Mouse (Mus musculus): ENCODE measurements around the gene Trem1. TPM values are rescaled to one million over a fixed set of nuclear protein-coding genes. Genes with fewer than 3 reads are reported as not detected.

The Trem1 gene
- 0.30 and 0.40 TPM in 2 replicates for polyA plus RNA-seq (2015; fragmentation: Nextera tagmentation; extraction: Ambion mirVana)

DNA sequence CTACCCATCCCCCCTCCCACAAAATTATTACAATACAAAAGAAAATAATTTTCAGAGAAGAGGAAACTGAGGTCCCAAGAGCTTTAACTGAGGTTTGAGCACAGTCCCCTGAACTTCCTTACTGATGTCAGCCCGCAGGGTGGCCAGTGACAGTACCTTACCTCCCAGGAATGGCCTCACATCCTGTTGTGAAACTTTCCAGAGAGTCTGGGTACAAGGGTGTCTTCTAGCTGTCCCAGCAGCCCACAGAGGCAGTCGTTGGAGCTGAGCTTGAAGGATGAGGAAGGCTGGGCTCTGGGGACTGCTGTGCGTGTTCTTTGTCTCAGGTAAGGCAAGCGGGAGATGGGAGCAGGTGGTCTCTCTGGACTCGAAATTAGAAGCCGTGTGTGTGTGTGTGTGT is at the start of gene Trem1:
Gene Trem1, plus strand, starts transcription at position 251 of the 400 bp plus-strand sequence.
- no peak for ATAC-seq (ENCODE audit: borderline replicate concordance, extremely low read depth, low FRiP score, low TSS enrichment)
- H3K9me3 ChIP-seq = no peaks in the 10 kb centered on the region

DNA sequence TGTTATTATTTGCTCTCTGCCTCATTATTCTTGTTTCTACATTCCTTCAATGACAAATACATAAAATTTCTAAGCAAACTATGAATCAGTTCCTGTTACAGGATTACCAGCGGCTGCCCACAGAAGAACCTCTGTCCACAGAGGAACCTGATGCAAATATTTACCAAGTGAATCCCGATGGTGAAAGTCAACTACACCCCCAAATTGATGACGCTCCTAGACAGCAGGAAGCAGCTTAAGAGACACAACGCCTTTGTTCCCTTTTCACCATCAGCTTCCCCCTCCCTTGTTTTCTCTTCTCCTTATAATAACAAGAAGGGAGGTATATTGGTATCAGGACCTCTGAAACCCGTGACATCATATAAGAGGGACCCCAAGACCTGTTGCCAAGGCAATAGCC is 47.3 kb upstream of the Trem1 start:
- Histone ChIP-seq H3K9me3 (no peaks in the 10 kb centered on the region), H3K27ac (no peak overlapping the region), H3K27me3 (no peaks in the 10 kb centered on the region), H3K4me3 (no peak overlapping the region), H3K36me3 (no peaks in the 10 kb centered on the region), H3K4me1 (no peaks in the 10 kb centered on the region), H3K4me2 (no peak overlapping the region), H3K9ac (no peak overlapping the region)
- WGBS = 42% methylated on average over 5 of the region's 5 CpGs
- ATAC-seq (ENCODE audit: borderline replicate concordance, extremely low read depth, low FRiP score, low TSS enrichment) = no peak

More for the DNA sequence above, at the start of gene Trem1:
- WGBS = 72% methylated on average over 6 of the region's 6 CpGs
- no peak within 1 kb of the TSS for H3K4me3 ChIP-seq
- H3K4me2 ChIP-seq = no peak within 1 kb of the TSS
- H3K9ac ChIP-seq = no peak within 1 kb of the TSS
- H3K4me1 ChIP-seq = no peaks in the 10 kb centered on the region
- H3K36me3 ChIP-seq = no peaks in the 10 kb centered on the region
- H3K27ac ChIP-seq = no peak within 1 kb of the TSS
- H3K27me3 ChIP-seq = no peaks in the 10 kb centered on the region

DNA sequence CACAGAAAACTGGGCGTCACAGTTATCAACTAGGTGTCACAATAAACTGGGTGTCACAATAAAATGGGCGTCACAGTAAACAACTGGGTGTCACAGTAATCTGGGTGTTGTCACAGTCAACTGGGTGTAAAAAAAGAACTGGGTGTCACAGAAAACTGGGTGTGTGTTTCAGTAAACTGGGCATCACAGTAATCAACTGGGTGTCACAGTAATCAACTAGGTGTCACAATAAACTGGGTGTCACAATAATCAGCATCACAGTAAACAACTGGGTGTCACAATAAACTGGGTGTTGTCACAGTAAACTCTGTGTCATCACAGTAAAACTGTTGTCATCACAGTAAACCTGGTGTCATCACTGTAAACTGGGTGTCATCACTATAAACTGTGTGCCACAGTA is 40.2 kb upstream of the Trem1 start:
- Histone ChIP-seq H3K9ac (no peak overlapping the region), H3K4me2 (no peak overlapping the region), H3K9me3 (no peaks in the 10 kb centered on the region), H3K27me3 (no peaks in the 10 kb centered on the region), H3K36me3 (no peaks in the 10 kb centered on the region), H3K27ac (no peak overlapping the region), H3K4me3 (no peak overlapping the region), H3K4me1 (no peaks in the 10 kb centered on the region)
- WGBS = 55% methylated on average over 2 of the region's 2 CpGs
- ATAC-seq (ENCODE audit: borderline replicate concordance, extremely low read depth, low FRiP score, low TSS enrichment) = no peak

DNA sequence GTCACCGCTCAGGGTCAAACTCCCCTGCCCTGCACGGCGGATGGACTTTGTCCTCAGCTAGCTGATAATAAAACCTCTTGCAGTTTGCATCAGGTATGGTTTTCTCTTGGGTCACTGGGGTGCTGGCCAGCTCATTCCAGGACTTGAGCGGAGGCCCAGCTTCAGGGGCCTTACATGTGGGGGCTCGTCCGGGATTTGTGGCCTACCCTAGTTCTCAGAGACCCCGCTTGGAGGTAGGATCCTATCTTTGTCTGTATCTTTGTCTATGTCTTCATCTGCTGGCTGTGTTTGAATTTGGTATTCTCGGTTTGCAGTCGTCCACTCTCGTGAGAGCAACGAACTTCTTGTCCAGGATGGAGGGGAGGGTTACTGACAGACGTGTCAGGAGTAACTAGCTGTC is 29.5 kb upstream of the Trem1 start:
- no peak overlapping the region for H3K27ac ChIP-seq
- 92% methylated on average over 12 of the region's 12 CpGs for WGBS

DNA sequence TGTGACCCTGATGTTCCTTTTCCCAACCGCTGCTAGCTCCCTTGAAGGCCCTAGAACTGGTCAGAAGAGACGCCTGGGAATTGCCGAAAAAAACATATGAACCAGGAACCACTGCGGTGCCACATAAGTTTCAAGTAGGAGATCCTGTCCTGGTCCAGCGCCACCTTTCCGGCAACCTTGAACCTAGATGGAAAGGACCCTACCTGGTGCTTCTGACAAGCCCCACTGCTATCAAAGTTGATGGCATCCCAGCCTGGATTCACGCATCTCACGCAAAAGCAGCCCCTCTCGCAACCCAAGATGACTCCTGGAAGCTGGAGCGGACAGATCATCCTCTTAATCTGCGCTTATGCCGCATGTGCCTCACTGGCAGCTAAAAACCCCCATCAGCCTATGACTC is 20.0 kb upstream of the Trem1 start:
- Histone ChIP-seq H3K4me3 (no peak overlapping the region), H3K4me1 (no peaks in the 10 kb centered on the region), H3K9ac (no peak overlapping the region), H3K9me3 (no peaks in the 10 kb centered on the region), H3K36me3 (no peaks in the 10 kb centered on the region), H3K27ac (no peak overlapping the region), H3K27me3 (no peaks in the 10 kb centered on the region), H3K4me2 (no peak overlapping the region)
- no peak for ATAC-seq (ENCODE audit: borderline replicate concordance, extremely low read depth, low FRiP score, low TSS enrichment)
- WGBS = 93% methylated on average over 12 of the region's 12 CpGs

More for the DNA sequence above, 29.5 kb upstream of the Trem1 start:
- Histone ChIP-seq H3K4me1 (no peaks in the 10 kb centered on the region), H3K4me3 (no peak overlapping the region), H3K9me3 (peaks cover 10% of the 10 kb centered on the region; the same call in 1 of the 2 replicates), H3K36me3 (no peaks in the 10 kb centered on the region), H3K27me3 (no peaks in the 10 kb centered on the region), H3K9ac (no peak overlapping the region), H3K4me2 (no peak overlapping the region)
- no peak for ATAC-seq (ENCODE audit: borderline replicate concordance, extremely low read depth, low FRiP score, low TSS enrichment)

DNA sequence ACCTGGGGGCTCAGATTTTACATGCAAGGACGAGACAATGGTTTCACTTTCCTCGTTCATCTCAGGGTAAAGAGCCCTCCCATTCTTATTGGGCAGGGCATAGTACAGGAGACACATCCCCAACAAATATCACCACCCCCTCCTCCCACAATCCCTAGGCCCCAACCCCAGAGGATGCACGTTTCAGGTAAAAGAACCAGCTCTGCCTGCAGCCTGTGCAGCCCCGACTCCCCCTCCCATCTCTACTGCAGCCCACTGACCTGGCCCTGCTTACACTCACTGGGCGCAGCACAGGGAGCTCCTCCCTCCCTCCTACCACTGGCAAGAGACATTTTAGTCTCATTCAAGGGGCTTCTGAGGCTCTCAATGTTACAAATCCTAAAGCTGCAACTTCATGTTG is 19.1 kb upstream of the Trem1 start:
- no peak for ATAC-seq (ENCODE audit: borderline replicate concordance, extremely low read depth, low FRiP score, low TSS enrichment)
- H3K36me3 ChIP-seq = no peaks in the 10 kb centered on the region
- WGBS = 77% methylated on average over 5 of the region's 5 CpGs
- no peak overlapping the region for H3K9ac ChIP-seq
- no peak overlapping the region for H3K4me3 ChIP-seq
- no peaks in the 10 kb centered on the region for H3K27me3 ChIP-seq
- no peaks in the 10 kb centered on the region for H3K9me3 ChIP-seq
- H3K27ac ChIP-seq = no peak overlapping the region
- H3K4me1 ChIP-seq = no peaks in the 10 kb centered on the region
- H3K4me2 ChIP-seq = no peak overlapping the region

DNA sequence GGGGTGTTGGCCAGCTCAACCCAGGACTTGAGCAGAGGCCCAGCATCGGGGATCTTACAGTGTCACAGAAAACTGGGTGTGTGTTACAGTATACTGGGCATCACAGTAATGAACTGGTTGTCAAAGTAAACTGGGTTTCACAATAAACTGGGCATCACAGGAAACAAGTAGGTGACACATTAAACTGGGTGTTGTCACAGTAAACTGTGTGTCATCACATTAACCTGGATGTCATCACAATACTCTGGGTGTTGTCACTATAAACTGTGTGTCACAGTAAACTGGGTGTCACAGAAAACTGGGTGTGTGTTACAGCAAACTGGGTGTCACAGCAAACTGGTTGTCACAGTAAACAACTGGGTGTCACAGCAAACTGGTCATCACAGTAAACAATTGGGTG is 17.1 kb upstream of the Trem1 start:
- WGBS = 79% methylated on average over 1 of the region's 1 CpGs
- no peaks in the 10 kb centered on the region for H3K9me3 ChIP-seq
- H3K4me1 ChIP-seq = no peaks in the 10 kb centered on the region
- no peaks in the 10 kb centered on the region for H3K27me3 ChIP-seq
- H3K36me3 ChIP-seq = no peaks in the 10 kb centered on the region
- H3K4me2 ChIP-seq = no peak overlapping the region
- H3K27ac ChIP-seq = no peak overlapping the region
- H3K4me3 ChIP-seq = no peak overlapping the region
- H3K9ac ChIP-seq = no peak overlapping the region
- ATAC-seq (ENCODE audit: borderline replicate concordance, extremely low read depth, low FRiP score, low TSS enrichment) = no peak

DNA sequence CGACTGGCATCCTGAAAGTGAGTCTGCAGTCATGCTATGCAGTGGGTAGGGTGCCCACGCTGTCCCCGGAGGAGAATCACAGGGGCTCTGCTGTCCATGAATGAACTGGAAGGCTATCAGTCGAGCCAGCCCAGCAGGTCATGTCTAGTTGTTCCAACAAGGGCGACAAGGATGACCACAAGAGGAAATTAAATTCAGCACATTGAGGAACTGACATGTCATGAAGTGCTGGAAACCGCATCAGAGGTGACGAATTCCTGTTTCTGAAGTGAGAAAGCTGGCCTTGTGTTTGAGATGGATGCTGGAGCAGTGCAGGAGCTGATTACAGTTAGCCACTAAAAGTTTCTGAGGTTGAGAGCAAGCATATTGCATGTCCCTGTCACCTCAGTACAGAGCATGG is 1.9 kb upstream of the Trem1 start:
- H3K9ac ChIP-seq = no peak overlapping the region
- H3K27me3 ChIP-seq = no peaks in the 10 kb centered on the region
- H3K36me3 ChIP-seq = no peaks in the 10 kb centered on the region
- no peak overlapping the region for H3K4me2 ChIP-seq
- no peaks in the 10 kb centered on the region for H3K4me1 ChIP-seq
- no peaks in the 10 kb centered on the region for H3K9me3 ChIP-seq
- no peak overlapping the region for H3K27ac ChIP-seq
- 67% methylated on average over 7 of the region's 7 CpGs for WGBS
- no peak overlapping the region for H3K4me3 ChIP-seq
- ATAC-seq (ENCODE audit: borderline replicate concordance, extremely low read depth, low FRiP score, low TSS enrichment) = no peak

DNA sequence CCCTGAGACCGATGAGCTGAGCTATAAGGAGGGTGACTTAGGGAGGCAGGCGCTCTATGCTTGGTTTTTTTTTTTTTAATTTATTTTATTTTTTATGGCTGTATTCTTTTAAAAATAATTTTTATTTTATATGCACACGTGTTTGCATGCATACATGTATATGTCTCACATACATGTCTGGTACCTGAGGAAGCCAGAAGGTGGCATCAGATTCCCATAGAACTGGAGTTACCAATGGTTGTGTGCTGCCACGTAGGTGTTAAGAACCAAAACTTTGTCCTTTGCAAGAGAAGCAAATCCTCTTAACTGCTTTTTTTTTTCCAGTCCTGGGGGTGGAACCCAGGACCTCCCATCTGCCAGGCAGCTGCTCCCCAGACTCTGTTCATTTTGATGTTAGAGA is 1.2 kb downstream of the Trem1 start:
- no peak overlapping the region for H3K9ac ChIP-seq
- WGBS = 90% methylated on average over 4 of the region's 4 CpGs
- no peaks in the 10 kb centered on the region for H3K36me3 ChIP-seq
- H3K27me3 ChIP-seq = no peaks in the 10 kb centered on the region
- ATAC-seq (ENCODE audit: borderline replicate concordance, extremely low read depth, low FRiP score, low TSS enrichment) = no peak
- no peak overlapping the region for H3K4me3 ChIP-seq
- no peaks in the 10 kb centered on the region for H3K4me1 ChIP-seq
- no peak overlapping the region for H3K27ac ChIP-seq
- H3K9me3 ChIP-seq = no peaks in the 10 kb centered on the region
- no peak overlapping the region for H3K4me2 ChIP-seq

DNA sequence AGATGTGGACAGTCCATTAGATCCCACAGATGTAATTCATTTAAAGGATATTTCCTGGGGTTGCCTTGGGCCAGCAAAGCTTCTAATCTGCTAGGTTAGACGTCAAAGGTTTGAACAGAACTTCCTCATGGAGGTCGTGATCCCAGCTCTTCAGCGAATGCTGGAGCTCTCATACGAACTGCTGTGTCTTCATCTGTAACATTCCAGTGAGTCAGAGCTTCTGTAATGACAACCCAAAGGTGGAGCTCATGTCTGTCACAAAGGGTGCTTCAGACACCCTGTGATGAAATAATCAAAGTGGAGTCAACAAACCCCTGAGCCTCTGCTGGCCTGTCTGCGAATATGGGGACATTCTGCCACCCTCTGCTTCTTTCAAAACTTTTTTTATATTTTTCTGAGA is 2.0 kb downstream of the Trem1 start:
- no peaks in the 10 kb centered on the region for H3K4me1 ChIP-seq
- no peak for ATAC-seq (ENCODE audit: borderline replicate concordance, extremely low read depth, low FRiP score, low TSS enrichment)
- no peak overlapping the region for H3K27ac ChIP-seq
- 57% methylated on average over 5 of the region's 5 CpGs for WGBS
- H3K4me3 ChIP-seq = no peak overlapping the region
- H3K27me3 ChIP-seq = no peaks in the 10 kb centered on the region
- H3K4me2 ChIP-seq = no peak overlapping the region
- H3K36me3 ChIP-seq = no peaks in the 10 kb centered on the region
- no peaks in the 10 kb centered on the region for H3K9me3 ChIP-seq
- no peak overlapping the region for H3K9ac ChIP-seq

DNA sequence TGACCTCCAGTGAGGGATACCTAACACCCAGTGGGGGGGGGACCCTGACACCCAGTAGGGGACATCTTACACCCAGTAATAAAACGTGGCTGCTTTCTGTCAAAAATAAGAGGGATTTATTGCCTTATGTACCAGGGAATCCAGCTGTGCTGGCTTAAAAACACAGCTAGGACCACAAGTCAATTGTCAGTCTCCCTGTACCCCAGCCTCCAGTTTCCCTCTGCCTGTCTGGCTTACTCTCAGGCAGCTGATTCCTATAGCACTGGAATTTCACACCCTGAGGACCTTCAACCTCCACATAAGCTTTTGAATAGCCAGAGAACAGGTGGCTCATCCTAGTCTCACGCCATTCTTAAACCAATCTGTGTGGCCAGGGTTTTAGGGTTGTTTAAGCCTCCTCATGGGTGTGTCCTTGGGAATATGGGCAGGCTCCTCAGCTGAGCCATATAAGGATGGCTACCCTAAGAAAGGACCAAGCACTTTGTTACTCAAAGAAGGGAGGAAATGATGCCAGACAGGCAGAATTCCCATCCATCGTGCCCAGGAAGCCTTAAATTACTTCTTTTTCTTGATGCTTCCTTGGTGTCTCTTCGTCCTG is 3.3 kb downstream of the Trem1 start:
- H3K27me3 ChIP-seq = no peaks in the 10 kb centered on the region
- H3K4me2 ChIP-seq = no peak overlapping the region
- no peak for ATAC-seq (ENCODE audit: borderline replicate concordance, extremely low read depth, low FRiP score, low TSS enrichment)
- no peak overlapping the region for H3K9ac ChIP-seq
- H3K4me1 ChIP-seq = no peaks in the 10 kb centered on the region
- H3K36me3 ChIP-seq = no peaks in the 10 kb centered on the region
- H3K4me3 ChIP-seq = no peak overlapping the region
- H3K9me3 ChIP-seq = no peaks in the 10 kb centered on the region
- no peak overlapping the region for H3K27ac ChIP-seq
- WGBS = 36% methylated on average over 4 of the region's 4 CpGs

DNA sequence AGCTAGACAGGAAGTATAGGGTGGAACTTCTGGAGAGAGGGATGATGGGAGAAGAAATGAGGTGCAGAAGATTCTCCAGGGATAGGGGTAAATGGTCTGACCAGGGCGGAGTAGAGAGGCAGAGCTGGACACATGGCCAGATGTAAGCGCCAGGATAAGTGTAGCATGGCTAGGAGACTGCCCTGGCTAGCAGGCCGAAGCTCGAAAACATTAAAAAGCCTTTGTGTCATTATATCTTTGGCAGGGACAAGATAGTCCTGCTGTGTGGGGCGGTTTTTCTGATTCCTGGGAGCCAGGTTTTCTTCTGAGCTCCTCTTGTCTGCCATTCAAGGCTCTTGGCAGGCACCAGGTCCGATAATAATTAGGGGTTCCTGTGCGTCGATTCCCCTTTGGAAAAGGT is 5.1 kb downstream of the Trem1 start:
- Histone ChIP-seq H3K4me3 (no peak overlapping the region), H3K9ac (no peak overlapping the region), H3K4me2 (no peak overlapping the region), H3K27ac (no peak overlapping the region), H3K4me1 (no peaks in the 10 kb centered on the region), H3K9me3 (no peaks in the 10 kb centered on the region), H3K27me3 (no peaks in the 10 kb centered on the region), H3K36me3 (no peaks in the 10 kb centered on the region)
- WGBS = 91% methylated on average over 8 of the region's 8 CpGs
- no peak for ATAC-seq (ENCODE audit: borderline replicate concordance, extremely low read depth, low FRiP score, low TSS enrichment)

Measured in lung, embryonic 15.5 days (tissue).